Mouse (Mus musculus) heart, embryonic 12.5 days (tissue): ENCODE measurements around the gene Bcat2. TPM values are rescaled to one million over a fixed set of nuclear protein-coding genes. Genes with fewer than 3 reads are reported as not detected.

Experiments used
- ATAC-seq: fragments of 200-750 bp; cut with Nextera tagmentation; 2 replicates; pipeline ENCODE4 v1.8.0; 2017; ENCODE audit warnings: moderate TSS enrichment, moderate library complexity; ENCODE audit not compliant: insufficient number of reproducible peaks, low FRiP score
- H3K27ac ChIP-seq: fragments of 300-500 bp; sonication (generic); 2 replicates; pipeline ENCODE4 v1.5.1; 2016; ENCODE audit warnings: mild to moderate bottlenecking, moderate library complexity; ENCODE audit not compliant: poor library complexity, severe bottlenecking
- H3K27me3 ChIP-seq: fragments of 300-500 bp; sonication (generic); replicated peaks from 2 replicates; pipeline ENCODE4 v1.6.1; 2016; ENCODE audit warnings: mild to moderate bottlenecking, moderate library complexity
- H3K36me3 ChIP-seq: fragments of 300-500 bp; sonication (generic); 2 replicates; pipeline ENCODE4 v1.6.1; 2016; ENCODE audit warnings: mild to moderate bottlenecking, moderate library complexity
- H3K4me1 ChIP-seq: fragments of 300-500 bp; sonication (generic); replicated peaks from 2 replicates; pipeline ENCODE4 v1.6.1; 2016; ENCODE audit warnings: mild to moderate bottlenecking
- H3K4me2 ChIP-seq: fragments of 300-500 bp; sonication (generic); 2 replicates; pipeline ENCODE4 v1.6.1; 2016; ENCODE audit warnings: mild to moderate bottlenecking, moderate library complexity
- H3K4me3 ChIP-seq: fragments of 300-500 bp; sonication (generic); 2 replicates; pipeline ENCODE4 v1.5.1; 2016; ENCODE audit warnings: mild to moderate bottlenecking
- H3K9ac ChIP-seq: fragments of 300-500 bp; sonication (generic); 2 replicates; pipeline ENCODE4 v1.6.1; 2016; ENCODE audit warnings: mild to moderate bottlenecking, moderate library complexity
- H3K9me3 ChIP-seq: fragments of 300-500 bp; sonication (generic); replicated peaks from 2 replicates; pipeline ENCODE4 v1.6.1; 2016; ENCODE audit warnings: mild to moderate bottlenecking, moderate library complexity
- WGBS: fragments of 180-500 bp; shearing (Covaris S2); methylation state at CpG from one replicate; pipeline ENCODE4 v1.1.7; 2016; 5-methylcytosine and 5-hydroxymethylcytosine counted together
- polyA plus RNA-seq: library from polyadenylated mRNA; unstranded; fragments of >200 nt; fragmentation: Nextera tagmentation; extraction: Ambion mirVana; gene quantifications from 2 replicates; pipeline ENCODE4 v1.2.1, GENCODE M21; 2016

The Bcat2 gene
- 64.7 and 66.6 TPM in 2 replicates for polyA plus RNA-seq

DNA sequence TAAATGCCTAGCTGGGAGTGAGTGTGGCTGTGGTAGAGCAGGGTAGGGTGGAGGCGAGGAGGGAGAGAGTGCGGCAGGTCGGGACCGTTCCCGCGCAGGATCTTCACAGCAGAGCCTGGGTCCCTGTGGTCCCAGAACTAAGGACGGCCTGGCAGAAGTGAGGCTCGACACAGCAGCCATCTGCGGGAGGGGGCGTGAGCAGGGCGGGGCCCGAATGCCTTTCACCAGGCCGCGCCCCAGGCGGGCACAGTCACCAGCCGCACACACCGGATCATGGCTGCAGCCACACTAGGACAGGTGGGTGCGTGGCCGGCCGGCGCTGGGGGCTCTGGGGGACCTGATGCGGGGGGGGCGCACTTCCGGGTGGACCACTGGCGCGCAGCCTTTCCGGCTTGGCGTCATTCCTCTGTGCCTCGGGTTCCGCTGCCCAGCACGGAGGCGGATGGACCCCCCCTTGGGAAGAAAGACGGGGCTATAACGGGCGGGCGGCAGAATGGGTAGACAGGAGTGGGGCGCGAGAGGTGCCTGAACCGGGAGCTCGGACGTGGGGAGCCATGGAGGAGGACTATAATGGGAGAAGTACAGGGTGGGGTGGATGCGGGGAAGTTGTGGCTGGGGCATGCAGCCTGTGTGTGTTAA is at the start of gene Bcat2:
Bcat2 (plus strand) TSS at position 51 of the 639 bp plus-strand sequence.
- H3K27me3 ChIP-seq: no peaks in the 10 kb centered on the region
- under 1% methylated on average over 42 of the region's 42 CpGs for WGBS
- no peaks in the 10 kb centered on the region for H3K36me3 ChIP-seq
- peaks cover 42% of the 10 kb centered on the region for H3K4me1 ChIP-seq
- peak within 1 kb of the TSS; percentile 81 for H3K27ac ChIP-seq
- peak; percentile 79 for ATAC-seq
- H3K9me3 ChIP-seq: no peaks in the 10 kb centered on the region
- peak within 1 kb of the TSS; percentile 81 for H3K9ac ChIP-seq
- peak within 1 kb of the TSS; percentile 79 for H3K4me2 ChIP-seq
- peak within 1 kb of the TSS; percentile 71 for H3K4me3 ChIP-seq

- 90% methylated on average over 7 of the region's 7 CpGs for WGBS
- no peak overlapping the region for H3K4me2 ChIP-seq
These were observed 49.3 kb upstream of the Bcat2 start for GRCm38 (mm10) chr7:45520605-45521004.

GRCm38 (mm10) chr7:45521728-45522184 is 48.2 kb upstream of the Bcat2 start:
- peak overlapping the region; percentile 83 for H3K27ac ChIP-seq
- peak overlapping the region; percentile 77 for H3K4me2 ChIP-seq
- H3K27me3 ChIP-seq: no peaks in the 10 kb centered on the region
- no peaks in the 10 kb centered on the region for H3K9me3 ChIP-seq
- peak overlapping the region; percentile 71 for H3K9ac ChIP-seq
- ATAC-seq: peak; percentile 37
- peak overlapping the region; percentile 61 for H3K4me3 ChIP-seq
- H3K36me3 ChIP-seq: peaks cover 17% of the 10 kb centered on the region
- H3K4me1 ChIP-seq: peaks cover 27% of the 10 kb centered on the region
- WGBS: under 1% methylated on average over 28 of the region's 28 CpGs

More at GRCm38 (mm10) chr7:45520605-45521004, 49.3 kb upstream of the Bcat2 start:
- Histone ChIP-seq H3K4me1 (peaks cover 33% of the 10 kb centered on the region), H3K36me3 (peaks cover 17% of the 10 kb centered on the region), H3K9me3 (no peaks in the 10 kb centered on the region), H3K4me3 (no peak overlapping the region), H3K27me3 (no peaks in the 10 kb centered on the region), H3K27ac (no peak overlapping the region), H3K9ac (no peak overlapping the region)
- ATAC-seq: no peak

- no peaks in the 10 kb centered on the region for H3K27me3 ChIP-seq
- H3K27ac ChIP-seq: peak overlapping the region; percentile 83; the same call in 1 of the 2 replicates
- peak overlapping the region; percentile 61 for H3K4me3 ChIP-seq
- H3K36me3 ChIP-seq: peaks cover 17% of the 10 kb centered on the region
- H3K4me1 ChIP-seq: peaks cover 27% of the 10 kb centered on the region
- 0 out of 2 replicates have a peak overlapping the region, but pooled peaks have one; percentile 71 for H3K9ac ChIP-seq
- 53% methylated on average over 16 of the region's 16 CpGs for WGBS
- peak overlapping the region; percentile 77 for H3K4me2 ChIP-seq
- ATAC-seq: no peak
- H3K9me3 ChIP-seq: no peaks in the 10 kb centered on the region
These were observed 47.7 kb upstream of the Bcat2 start for GRCm38 (mm10) chr7:45522194-45522752.

DNA sequence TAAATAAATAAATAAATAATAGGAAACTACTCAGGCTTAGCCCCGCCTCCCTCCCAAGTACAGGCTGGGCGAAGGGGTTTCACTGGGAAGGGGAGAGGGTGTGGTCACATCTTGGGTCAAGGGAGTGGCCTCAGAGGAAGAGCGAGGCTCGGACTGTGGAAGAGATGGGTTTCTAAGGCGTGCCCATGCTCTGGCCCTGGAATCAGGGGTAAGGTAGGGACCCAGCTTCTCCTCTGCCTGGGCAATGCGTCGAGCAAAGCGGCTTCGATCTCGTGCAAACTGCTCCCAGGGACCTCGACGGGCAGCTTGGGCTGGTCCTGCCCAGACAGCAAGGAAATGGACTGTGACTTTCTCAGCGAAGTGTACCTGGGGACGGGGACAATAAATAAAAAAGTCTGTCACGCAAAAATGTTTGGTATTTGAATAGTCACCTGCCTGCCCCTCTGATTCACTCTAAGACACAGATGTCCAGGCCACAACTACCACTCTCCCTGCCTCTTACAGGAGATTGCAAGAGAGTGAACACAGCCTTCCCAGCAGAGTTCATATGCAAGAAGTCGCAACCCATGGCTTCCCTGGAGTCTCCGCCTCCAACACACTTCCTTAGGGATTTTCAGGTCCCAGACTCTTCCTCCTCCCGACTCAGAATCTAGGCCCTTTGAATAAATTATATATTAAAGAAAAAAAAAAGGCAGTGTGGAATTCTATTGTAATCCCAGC is 46.8 kb upstream of the Bcat2 start:
- Histone ChIP-seq H3K27ac (peak overlapping the region; percentile 72), H3K4me2 (peak overlapping the region; percentile 77), H3K27me3 (no peaks in the 10 kb centered on the region), H3K4me3 (peak overlapping the region; percentile 46), H3K9me3 (no peaks in the 10 kb centered on the region), H3K36me3 (peaks cover 17% of the 10 kb centered on the region), H3K4me1 (peaks cover 27% of the 10 kb centered on the region), H3K9ac (peak overlapping the region; percentile 63)
- ATAC-seq: peak; percentile 46; the same call in 1 of the 2 replicates
- 64% methylated on average over 18 of the region's 18 CpGs for WGBS

- ATAC-seq: no peak
- peak overlapping the region; percentile 72 for H3K27ac ChIP-seq
- peak overlapping the region; percentile 63 for H3K9ac ChIP-seq
- H3K4me3 ChIP-seq: peak overlapping the region; percentile 46
- H3K27me3 ChIP-seq: no peaks in the 10 kb centered on the region
- H3K9me3 ChIP-seq: no peaks in the 10 kb centered on the region
- WGBS: 73% methylated on average over 13 of the region's 13 CpGs
- peaks cover 27% of the 10 kb centered on the region for H3K4me1 ChIP-seq
- H3K36me3 ChIP-seq: peaks cover 17% of the 10 kb centered on the region
- peak overlapping the region; percentile 77 for H3K4me2 ChIP-seq
These were observed 46.2 kb upstream of the Bcat2 start for GRCm38 (mm10) chr7:45523678-45524170.

- Histone ChIP-seq H3K36me3 (peaks cover 17% of the 10 kb centered on the region), H3K9ac (peak overlapping the region; percentile 90), H3K4me2 (peak overlapping the region; percentile 77), H3K4me3 (peak overlapping the region; percentile 72), H3K9me3 (no peaks in the 10 kb centered on the region), H3K4me1 (peaks cover 37% of the 10 kb centered on the region), H3K27ac (peak overlapping the region; percentile 95), H3K27me3 (no peaks in the 10 kb centered on the region)
- WGBS: 5% methylated on average over 12 of the region's 12 CpGs
- peak; percentile 82 for ATAC-seq
These were observed 44.9 kb upstream of the Bcat2 start for GRCm38 (mm10) chr7:45524841-45525621.

- H3K4me1 ChIP-seq: peaks cover 43% of the 10 kb centered on the region
- WGBS: under 1% methylated on average over 54 of the region's 54 CpGs
These were observed 44.0 kb upstream of the Bcat2 start, which contains the start of the genes Ppp1r15a and Plekha4 for GRCm38 (mm10) chr7:45525809-45526473. Ppp1r15a (minus strand) TSS chr7:45526268. Plekha4 (plus strand) TSS chr7:45526330.

DNA sequence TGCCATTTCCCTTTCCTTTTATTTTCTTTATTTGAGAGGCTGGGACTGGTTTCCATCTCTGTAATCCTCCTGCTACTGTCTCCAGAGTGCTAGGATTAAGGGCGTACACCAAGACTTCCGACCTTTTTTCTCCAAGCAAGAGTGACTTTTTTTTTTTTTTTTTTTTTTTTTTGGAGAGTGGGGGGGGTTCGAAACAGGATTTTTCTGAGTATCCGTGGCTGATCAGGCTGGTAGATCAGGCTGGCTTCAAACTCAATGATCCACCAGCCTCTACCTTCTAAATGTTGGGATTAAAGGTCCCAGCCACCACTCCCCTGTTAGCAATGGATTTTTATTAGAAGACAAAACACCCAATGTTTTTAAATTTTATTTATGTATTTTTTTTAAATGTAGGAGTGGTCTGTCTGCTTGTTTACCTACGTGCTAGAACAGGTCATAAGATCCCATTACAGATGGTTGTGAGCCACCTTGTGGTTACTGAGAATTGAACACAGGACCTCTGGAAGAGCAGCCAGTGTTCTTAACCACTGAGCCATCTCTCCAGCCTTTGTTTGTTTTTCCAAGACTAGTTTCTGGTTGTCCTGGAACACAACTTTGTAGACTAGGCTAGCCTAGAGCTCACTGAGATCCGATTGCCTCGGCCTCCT is 43.4 kb upstream of the Bcat2 start:
- Histone ChIP-seq H3K4me3 (peak overlapping the region; percentile 72), H3K27me3 (no peaks in the 10 kb centered on the region; the same call in 1 of the 2 replicates), H3K4me1 (peaks cover 43% of the 10 kb centered on the region), H3K27ac (peak overlapping the region; percentile 95), H3K4me2 (peak overlapping the region; percentile 77), H3K9ac (peak overlapping the region; percentile 90; the same call in 1 of the 2 replicates), H3K36me3 (peaks cover 17% of the 10 kb centered on the region), H3K9me3 (no peaks in the 10 kb centered on the region)
- no peak for ATAC-seq
- 19% methylated on average over 7 of the region's 7 CpGs for WGBS

More at GRCm38 (mm10) chr7:45525809-45526473, 44.0 kb upstream of the Bcat2 start, which contains the start of the genes Ppp1r15a and Plekha4:
- Histone ChIP-seq H3K9me3 (no peaks in the 10 kb centered on the region), H3K4me3 (peak within 1 kb of the TSS; percentile 72), H3K27me3 (no peaks in the 10 kb centered on the region; the same call in 1 of the 2 replicates), H3K27ac (peak within 1 kb of the TSS; percentile 95), H3K4me2 (peak within 1 kb of the TSS; percentile 77), H3K9ac (peak within 1 kb of the TSS; percentile 90), H3K36me3 (peaks cover 17% of the 10 kb centered on the region)
- ATAC-seq: peak; percentile 86
